Mouse (Mus musculus): ENCODE measurements around the gene Ankrd63.

DNA sequence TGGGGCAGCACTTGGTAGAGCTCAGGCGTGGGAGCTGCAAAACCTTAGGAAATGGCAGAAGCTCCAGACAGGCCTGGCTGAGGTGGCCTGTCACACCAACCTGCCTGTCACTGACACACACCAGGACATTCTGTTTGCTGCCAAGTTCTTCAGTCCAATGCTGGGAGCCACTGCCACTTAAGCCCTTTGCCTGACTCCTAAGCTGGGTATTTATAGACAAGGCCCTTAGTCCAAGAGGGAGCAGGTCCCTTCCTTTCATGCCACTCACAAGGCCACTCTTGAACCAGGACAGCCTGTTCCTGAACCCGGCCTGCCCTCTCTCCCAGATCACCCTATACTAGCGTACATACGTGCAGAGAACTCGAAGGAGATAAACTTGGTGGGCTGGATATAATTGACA lies 12.9 kb upstream of the Ankrd63 start:
- TF ChIP-seq POLR2A (IDR thresholded peaks at IDR 0.05; ENCODE audit: extremely low read depth, insufficient read depth, low read length) = no peak
- TF ChIP-seq CTCF (IDR thresholded peaks at IDR 0.05; ENCODE audit: extremely low read depth, insufficient read depth, low read length) = no peak
